Mouse (Mus musculus): ENCODE data around the gene Ift172. TPM values are rescaled to one million over a fixed set of nuclear protein-coding genes. Genes with fewer than 3 reads are reported as not detected.

Ift172 gene
- polyA plus RNA-seq, 1 experiment from 2014 or later = 40.6 TPM

- H3K4me1 ChIP-seq (ENCODE audit: insufficient read depth, low read length) = no peaks in the 10 kb centered on the region
- no peaks in the 10 kb centered on the region for H3K27me3 ChIP-seq (ENCODE audit: insufficient read depth, low read length)
- H3K4me3 ChIP-seq (ENCODE audit: low read length) = no peak overlapping the region
- no peak overlapping the region for H3K9ac ChIP-seq (replicated peaks; ENCODE audit: low read length)
- no peak for ATAC-seq (ENCODE audit: low FRiP score, low TSS enrichment)
- no peaks in the 10 kb centered on the region for H3K9me3 ChIP-seq (ENCODE audit: low read length)
- WGBS = 86% methylated on average over 6 of the region's 6 CpGs
- peaks cover 64% of the 10 kb centered on the region for H3K36me3 ChIP-seq (ENCODE audit: insufficient read depth, low read length)
- H3K27ac ChIP-seq (ENCODE audit: low read length) = no peak overlapping the region
- no peak overlapping the region for H3K4me2 ChIP-seq (replicated peaks; ENCODE audit: low read depth, low read length)
Observed at GRCm38 (mm10) chr5:31267686-31268085, 23.2 kb downstream of the Ift172 start.

GRCm38 (mm10) chr5:31266101-31266500 is 24.8 kb downstream of the Ift172 start:
- Histone ChIP-seq H3K27me3 (ENCODE audit: insufficient read depth, low read length) (no peaks in the 10 kb centered on the region), H3K36me3 (ENCODE audit: insufficient read depth, low read length) (peaks cover 64% of the 10 kb centered on the region), H3K9ac (replicated peaks; ENCODE audit: low read length) (no peak overlapping the region), H3K27ac (ENCODE audit: low read length) (no peak overlapping the region), H3K4me2 (replicated peaks; ENCODE audit: low read depth, low read length) (no peak overlapping the region), H3K4me3 (ENCODE audit: low read length) (no peak overlapping the region), H3K4me1 (ENCODE audit: insufficient read depth, low read length) (no peaks in the 10 kb centered on the region), H3K9me3 (ENCODE audit: low read length) (no peaks in the 10 kb centered on the region)
- ATAC-seq (ENCODE audit: low FRiP score, low TSS enrichment) = no peak
- 93% methylated on average over 7 of the region's 7 CpGs for WGBS

- ATAC-seq (ENCODE audit: low FRiP score, low TSS enrichment) = no peak
- Histone ChIP-seq H3K27ac (ENCODE audit: low read length) (no peak overlapping the region), H3K9me3 (ENCODE audit: low read length) (no peaks in the 10 kb centered on the region), H3K4me2 (replicated peaks; ENCODE audit: low read depth, low read length) (no peak overlapping the region), H3K9ac (replicated peaks; ENCODE audit: low read length) (no peak overlapping the region), H3K4me3 (ENCODE audit: low read length) (no peak overlapping the region), H3K36me3 (ENCODE audit: insufficient read depth, low read length) (peaks cover 35% of the 10 kb centered on the region), H3K27me3 (ENCODE audit: insufficient read depth, low read length) (no peaks in the 10 kb centered on the region), H3K4me1 (ENCODE audit: insufficient read depth, low read length) (no peaks in the 10 kb centered on the region)
- WGBS = 83% methylated on average over 11 of the region's 11 CpGs
Observed at GRCm38 (mm10) chr5:31257616-31258015, 33.3 kb downstream of the Ift172 start.

- H3K27ac ChIP-seq (ENCODE audit: low read length) = no peak overlapping the region
- peaks cover 29% of the 10 kb centered on the region for H3K36me3 ChIP-seq (ENCODE audit: insufficient read depth, low read length)
- H3K9me3 ChIP-seq (ENCODE audit: low read length) = no peaks in the 10 kb centered on the region
- ATAC-seq (ENCODE audit: low FRiP score, low TSS enrichment) = no peak
- H3K9ac ChIP-seq (replicated peaks; ENCODE audit: low read length) = no peak overlapping the region
- H3K27me3 ChIP-seq (ENCODE audit: insufficient read depth, low read length) = no peaks in the 10 kb centered on the region
- 0 out of 2 replicates have a peak, but pooled peaks cover 4% of the 10 kb centered on the region for H3K4me1 ChIP-seq (ENCODE audit: insufficient read depth, low read length)
- H3K4me2 ChIP-seq (replicated peaks; ENCODE audit: low read depth, low read length) = no peak overlapping the region
- H3K4me3 ChIP-seq (ENCODE audit: low read length) = no peak overlapping the region
- WGBS = 81% methylated on average over 2 of the region's 2 CpGs
Observed at GRCm38 (mm10) chr5:31255971-31256370, 34.9 kb downstream of the Ift172 start.

- Histone ChIP-seq H3K27ac (ENCODE audit: low read length) (no peak overlapping the region), H3K4me1 (ENCODE audit: insufficient read depth, low read length) (0 out of 2 replicates have a peak, but pooled peaks cover 4% of the 10 kb centered on the region), H3K9ac (replicated peaks; ENCODE audit: low read length) (no peak overlapping the region), H3K27me3 (ENCODE audit: insufficient read depth, low read length) (no peaks in the 10 kb centered on the region), H3K4me3 (ENCODE audit: low read length) (no peak overlapping the region), H3K9me3 (ENCODE audit: low read length) (no peaks in the 10 kb centered on the region), H3K36me3 (ENCODE audit: insufficient read depth, low read length) (peaks cover 35% of the 10 kb centered on the region), H3K4me2 (replicated peaks; ENCODE audit: low read depth, low read length) (no peak overlapping the region)
- no peak for ATAC-seq (ENCODE audit: low FRiP score, low TSS enrichment)
- WGBS = 85% methylated on average over 2 of the region's 2 CpGs
Observed at GRCm38 (mm10) chr5:31255381-31255780, 35.5 kb downstream of the Ift172 start.

GRCm38 (mm10) chr5:31254901-31255300 is 36.0 kb downstream of the Ift172 start:
- 85% methylated on average over 8 of the region's 8 CpGs for WGBS
- Histone ChIP-seq H3K4me3 (ENCODE audit: low read length) (no peak overlapping the region), H3K36me3 (ENCODE audit: insufficient read depth, low read length) (peaks cover 40% of the 10 kb centered on the region), H3K27ac (ENCODE audit: low read length) (peak overlapping the region; percentile 34; the same call in 1 of the 2 replicates), H3K9me3 (ENCODE audit: low read length) (no peaks in the 10 kb centered on the region), H3K9ac (replicated peaks; ENCODE audit: low read length) (no peak overlapping the region; the same call in 1 of the 2 replicates), H3K4me1 (ENCODE audit: insufficient read depth, low read length) (0 out of 2 replicates have a peak, but pooled peaks cover 4% of the 10 kb centered on the region), H3K27me3 (ENCODE audit: insufficient read depth, low read length) (no peaks in the 10 kb centered on the region), H3K4me2 (replicated peaks; ENCODE audit: low read depth, low read length) (no peak overlapping the region)
- no peak for ATAC-seq (ENCODE audit: low FRiP score, low TSS enrichment)

- H3K9ac ChIP-seq (replicated peaks; ENCODE audit: low read length) = no peak overlapping the region
Observed at GRCm38 (mm10) chr5:31254452-31254851, 36.5 kb downstream of the Ift172 start.

GRCm38 (mm10) chr5:31253806-31254205 is 37.1 kb downstream of the Ift172 start:
- H3K4me3 ChIP-seq (ENCODE audit: low read length) = no peak overlapping the region
- 93% methylated on average over 8 of the region's 8 CpGs for WGBS
- H3K4me2 ChIP-seq (replicated peaks; ENCODE audit: low read depth, low read length) = no peak overlapping the region
- ATAC-seq (ENCODE audit: low FRiP score, low TSS enrichment) = no peak
- H3K4me1 ChIP-seq (ENCODE audit: insufficient read depth, low read length) = 0 out of 2 replicates have a peak, but pooled peaks cover 4% of the 10 kb centered on the region
- H3K36me3 ChIP-seq (ENCODE audit: insufficient read depth, low read length) = peaks cover 46% of the 10 kb centered on the region
- H3K27me3 ChIP-seq (ENCODE audit: insufficient read depth, low read length) = no peaks in the 10 kb centered on the region
- H3K9me3 ChIP-seq (ENCODE audit: low read length) = no peaks in the 10 kb centered on the region
- no peak overlapping the region for H3K9ac ChIP-seq (replicated peaks; ENCODE audit: low read length)
- H3K27ac ChIP-seq (ENCODE audit: low read length) = no peak overlapping the region

More at GRCm38 (mm10) chr5:31254452-31254851, 36.5 kb downstream of the Ift172 start:
- Histone ChIP-seq H3K27ac (ENCODE audit: low read length) (peak overlapping the region; percentile 34; the same call in 1 of the 2 replicates), H3K27me3 (ENCODE audit: insufficient read depth, low read length) (no peaks in the 10 kb centered on the region), H3K4me2 (replicated peaks; ENCODE audit: low read depth, low read length) (no peak overlapping the region), H3K4me3 (ENCODE audit: low read length) (no peak overlapping the region), H3K9me3 (ENCODE audit: low read length) (no peaks in the 10 kb centered on the region), H3K4me1 (ENCODE audit: insufficient read depth, low read length) (0 out of 2 replicates have a peak, but pooled peaks cover 4% of the 10 kb centered on the region), H3K36me3 (ENCODE audit: insufficient read depth, low read length) (peaks cover 44% of the 10 kb centered on the region)
- 70% methylated on average over 7 of the region's 7 CpGs for WGBS
- ATAC-seq (ENCODE audit: low FRiP score, low TSS enrichment) = no peak

- no peak overlapping the region for H3K27ac ChIP-seq (ENCODE audit: low read length)
- 0 out of 2 replicates have a peak, but pooled peaks cover 4% of the 10 kb centered on the region for H3K4me1 ChIP-seq (ENCODE audit: insufficient read depth, low read length)
- H3K27me3 ChIP-seq (ENCODE audit: insufficient read depth, low read length) = no peaks in the 10 kb centered on the region
- WGBS = 81% methylated on average over 16 of the region's 16 CpGs
- H3K4me2 ChIP-seq (replicated peaks; ENCODE audit: low read depth, low read length) = no peak overlapping the region
- H3K9me3 ChIP-seq (ENCODE audit: low read length) = no peaks in the 10 kb centered on the region
- H3K9ac ChIP-seq (replicated peaks; ENCODE audit: low read length) = no peak overlapping the region
- no peak for ATAC-seq (ENCODE audit: low FRiP score, low TSS enrichment)
- no peak overlapping the region for H3K4me3 ChIP-seq (ENCODE audit: low read length)
- H3K36me3 ChIP-seq (ENCODE audit: insufficient read depth, low read length) = peaks cover 51% of the 10 kb centered on the region
Observed at GRCm38 (mm10) chr5:31252795-31253545, 37.9 kb downstream of the Ift172 start.

GRCm38 (mm10) chr5:31252151-31252550 is 38.8 kb downstream of the Ift172 start:
- Histone ChIP-seq H3K4me1 (ENCODE audit: insufficient read depth, low read length) (0 out of 2 replicates have a peak, but pooled peaks cover 4% of the 10 kb centered on the region), H3K4me2 (replicated peaks; ENCODE audit: low read depth, low read length) (peak overlapping the region; percentile 64), H3K4me3 (ENCODE audit: low read length) (peak overlapping the region; percentile 50), H3K9me3 (ENCODE audit: low read length) (no peaks in the 10 kb centered on the region), H3K27me3 (ENCODE audit: insufficient read depth, low read length) (no peaks in the 10 kb centered on the region), H3K27ac (ENCODE audit: low read length) (0 out of 2 replicates have a peak overlapping the region, but pooled peaks have one; percentile 68), H3K9ac (replicated peaks; ENCODE audit: low read length) (peak overlapping the region; percentile 70), H3K36me3 (ENCODE audit: insufficient read depth, low read length) (peaks cover 52% of the 10 kb centered on the region)
- ATAC-seq (ENCODE audit: low FRiP score, low TSS enrichment) = no peak; the same call in 1 of the 2 replicates
- WGBS = 52% methylated on average over 10 of the region's 10 CpGs
